Mouse (Mus musculus) left cerebral cortex, adult 11 months (tissue): ENCODE results near the gene Trit1.
"Not testable (repeated sequence)": the region's sequence is repeated elsewhere in the genome, so short reads cannot be mapped to it uniquely, and the experiment has no call there.

Experiments
- DNase-seq: peaks from one replicate; pipeline ENCODE4 v3.0.0; 2022; ENCODE audit warnings: low spot score

Trit1 gene

DNA sequence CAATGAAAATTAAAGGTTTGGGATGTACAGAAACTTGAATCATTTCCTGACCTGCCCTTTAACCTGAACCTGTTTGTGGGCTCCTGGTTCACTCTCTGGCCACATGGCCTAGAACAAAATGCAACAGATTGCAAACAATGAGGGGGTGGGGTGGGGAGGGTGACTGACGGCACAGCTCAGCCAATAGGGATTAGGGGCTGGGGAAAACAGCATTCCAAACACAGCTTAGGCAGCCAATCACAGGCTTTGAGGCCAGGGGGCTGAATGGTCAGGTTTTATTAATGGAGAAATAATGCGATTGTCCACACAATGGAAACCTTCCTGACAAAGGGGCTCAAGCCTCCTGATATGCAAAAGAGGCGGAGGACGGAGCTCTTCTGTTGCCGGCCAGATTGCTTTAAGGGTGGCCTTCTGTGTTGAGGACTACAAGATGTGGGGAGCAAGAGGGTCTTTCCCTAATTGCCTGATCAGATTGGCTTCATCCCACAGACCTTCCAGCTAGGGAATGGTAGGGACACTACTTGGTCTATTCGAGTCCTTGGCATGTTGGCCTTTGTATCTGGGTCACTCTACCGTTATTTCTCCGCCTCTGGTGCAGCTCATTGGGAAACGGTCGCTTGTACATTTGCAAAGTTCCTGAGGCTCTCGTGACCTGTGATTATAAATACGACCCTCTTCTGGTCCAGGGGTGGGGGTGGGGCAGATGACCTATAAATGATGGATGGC lies 17.7 kb upstream of the Trit1 start:
- no peak for DNase-seq

- no peak for DNase-seq
These were observed 17.1 kb upstream of the Trit1 start for GRCm38 (mm10) chr4:122999263-122999691.

DNA sequence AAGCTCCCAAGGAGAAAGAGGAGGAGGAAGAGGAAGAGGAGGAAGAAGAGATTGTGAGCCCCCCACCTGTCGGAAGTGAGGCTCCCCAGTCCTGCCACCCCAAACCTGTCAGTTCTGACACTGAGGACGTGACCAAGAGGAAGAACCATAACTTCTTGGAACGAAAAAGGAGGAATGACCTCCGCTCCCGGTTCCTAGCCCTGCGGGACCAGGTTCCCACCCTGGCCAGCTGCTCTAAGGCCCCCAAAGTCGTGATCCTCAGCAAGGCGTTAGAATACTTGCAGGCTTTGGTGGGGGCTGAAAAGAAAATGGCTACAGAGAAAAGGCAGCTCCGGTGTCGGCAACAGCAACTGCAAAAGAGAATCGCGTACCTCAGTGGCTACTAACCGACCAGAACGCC lies 16.3 kb upstream of the Trit1 start:
- DNase-seq, result no peak

DNA sequence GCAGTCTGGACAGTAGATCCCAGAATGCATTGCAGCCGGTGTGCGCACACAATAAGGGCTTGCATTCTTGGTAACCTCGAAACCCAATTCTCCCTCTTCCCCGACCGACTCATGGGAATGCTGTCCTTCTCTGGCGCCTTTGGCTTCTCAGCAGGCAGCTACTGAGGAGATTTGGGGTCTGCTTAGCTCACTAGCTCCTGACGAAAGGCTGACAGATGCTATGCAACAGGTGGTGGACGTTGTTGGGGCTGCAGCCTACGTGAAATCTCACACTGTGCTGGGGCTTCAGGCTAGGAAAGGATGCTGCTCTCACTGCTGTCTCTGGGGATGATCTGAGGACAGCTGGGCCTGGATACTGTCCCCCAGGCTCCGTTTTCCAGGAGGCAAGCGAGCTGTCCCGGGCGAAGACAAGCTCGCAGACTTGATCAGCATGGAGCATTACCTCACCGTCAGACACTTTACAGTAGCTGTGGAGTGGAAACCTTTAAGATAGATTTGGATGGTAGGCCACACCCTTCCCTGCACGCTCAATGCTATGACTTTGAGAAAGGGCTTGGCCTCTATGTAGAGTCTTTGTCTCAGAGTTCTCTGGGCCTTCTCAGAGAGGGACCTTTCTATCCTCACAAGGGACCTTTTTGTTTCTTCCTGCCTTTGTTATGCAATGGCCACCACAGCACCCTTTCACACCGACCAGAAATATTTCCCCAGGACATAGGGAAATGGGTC lies 15.6 kb upstream of the Trit1 start:
- no peak for DNase-seq

GRCm38 (mm10) chr4:123005054-123005966 lies 11.1 kb upstream of the Trit1 start:
- peak; percentile 76 for DNase-seq

DNA sequence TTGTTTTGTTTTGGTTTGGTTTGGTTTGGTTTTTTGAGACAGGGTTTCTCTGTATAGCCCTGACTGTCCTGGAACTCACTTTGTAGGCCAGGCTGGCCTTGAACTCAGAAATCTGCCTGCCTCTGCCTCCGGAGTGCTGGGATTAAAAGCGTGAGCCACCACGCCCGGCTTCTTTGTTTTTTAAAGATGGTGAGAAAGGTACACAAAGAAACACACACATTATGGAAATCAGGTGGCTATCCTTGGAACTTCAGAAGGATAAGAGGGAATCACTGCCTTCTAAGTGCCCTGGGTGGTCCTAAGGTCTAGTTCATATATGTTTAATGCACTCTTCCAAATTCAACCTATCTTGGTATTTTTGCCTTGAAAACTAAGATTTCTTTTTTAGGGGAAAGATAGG lies 3.9 kb upstream of the Trit1 start:
- DNase-seq, result not testable (repeated sequence)

DNA sequence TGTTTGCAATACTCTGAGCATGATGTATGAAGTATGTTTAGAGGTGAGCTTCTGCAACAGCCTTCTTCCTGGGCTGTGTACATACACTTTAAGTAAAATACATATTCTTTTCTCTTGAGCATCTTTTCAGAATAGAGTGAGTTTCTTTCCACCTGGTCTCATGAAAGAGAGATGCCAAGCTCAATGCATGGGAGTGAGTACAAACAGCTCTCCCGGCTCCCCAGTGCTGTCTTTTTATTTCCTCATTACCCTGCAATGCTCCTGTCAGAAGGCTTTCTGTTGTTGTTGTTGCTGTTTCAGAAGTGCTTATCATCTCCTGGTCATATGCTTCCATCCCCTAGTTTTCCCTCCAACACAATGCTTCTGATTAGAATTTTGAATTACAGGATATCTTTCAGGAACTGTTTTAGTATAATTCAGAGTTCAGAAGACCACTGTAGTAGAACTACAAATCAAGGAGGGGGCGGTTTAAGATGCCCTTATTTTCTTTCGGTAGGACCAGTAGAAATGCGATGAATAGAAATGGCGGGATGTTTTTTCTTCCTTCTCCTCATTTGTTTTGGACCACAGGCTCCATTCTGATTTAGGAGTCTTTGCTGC lies 3.0 kb upstream of the Trit1 start:
- DNase-seq, result no peak

DNA sequence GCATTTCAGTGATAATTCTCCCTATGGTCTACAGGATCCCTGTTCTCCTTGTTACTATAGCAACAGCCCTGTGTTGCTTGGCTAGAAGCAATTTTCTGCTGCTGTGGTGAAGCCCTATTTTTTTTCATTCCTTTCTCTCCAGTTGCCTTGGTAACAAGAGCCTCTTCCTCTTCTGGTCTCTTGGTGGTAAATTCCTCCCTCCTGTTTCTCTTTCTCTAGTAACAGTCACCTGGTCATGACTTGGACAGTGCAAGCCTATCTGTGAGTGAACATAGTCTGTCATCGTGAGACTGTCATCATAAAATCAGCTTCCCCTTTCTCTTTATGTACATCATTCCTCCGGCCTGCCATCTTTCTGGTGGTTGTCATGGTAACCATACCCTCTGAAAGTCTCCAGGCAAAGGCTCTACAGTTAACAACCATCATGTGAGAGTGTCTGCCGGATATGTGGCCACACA lies 2.4 kb upstream of the Trit1 start:
- DNase-seq, result peak; percentile 79

DNA sequence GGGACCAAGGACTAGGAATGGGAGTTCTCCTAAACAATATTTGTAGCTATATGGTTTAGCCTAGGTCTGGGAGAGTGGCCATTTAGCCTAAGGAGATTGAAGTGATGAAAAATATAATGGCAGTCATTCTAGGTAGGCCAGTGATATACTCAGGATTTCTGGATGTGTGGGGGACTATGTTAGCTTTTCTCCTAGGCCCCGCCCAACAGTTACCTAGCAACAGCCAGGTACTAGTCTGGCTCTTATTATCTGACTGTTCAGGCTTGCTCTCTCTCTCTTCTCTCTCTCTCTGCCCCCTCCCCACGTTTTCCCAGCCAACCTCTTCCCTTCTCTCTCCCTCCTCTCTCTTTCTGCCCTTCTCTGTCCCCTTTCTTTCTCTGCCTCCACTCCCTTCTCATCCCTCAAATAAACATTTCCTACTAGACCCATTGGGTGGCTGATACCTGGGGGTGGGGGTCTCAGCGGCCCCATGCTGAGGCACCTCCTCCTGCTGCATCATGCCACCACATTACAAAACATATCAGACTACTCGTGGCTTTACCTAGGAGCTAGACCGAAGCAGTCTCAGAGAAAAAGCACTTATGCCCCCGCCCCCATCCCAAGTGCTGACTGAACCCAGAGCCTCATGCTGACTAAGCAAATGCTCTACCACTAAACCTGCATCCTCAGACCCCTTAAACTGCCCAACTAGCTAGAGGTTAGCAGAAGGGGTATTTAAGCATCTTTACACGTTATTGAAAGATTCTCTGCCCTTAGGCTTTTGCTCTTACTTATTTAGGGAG lies 1.7 kb upstream of the Trit1 start:
- DNase-seq, result no peak

DNA sequence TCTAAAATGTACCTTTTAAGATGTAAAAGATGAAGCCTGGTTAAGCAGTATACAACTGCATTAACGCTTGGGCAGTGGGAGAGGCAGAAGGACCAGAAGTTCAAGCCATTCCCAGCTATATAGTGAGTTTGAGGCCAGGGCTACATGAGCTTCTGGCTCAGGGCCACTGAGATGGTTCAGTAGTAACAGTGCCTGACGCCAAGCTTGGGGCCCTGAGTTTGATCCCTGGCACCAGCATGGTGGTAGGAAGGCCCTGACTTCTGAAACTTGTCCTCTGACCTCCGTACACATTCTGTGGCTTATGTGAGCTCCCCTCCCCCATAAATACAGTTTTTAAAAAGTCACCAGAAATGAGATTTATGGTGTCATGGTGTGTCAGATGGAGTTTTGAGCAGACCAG lies 5.2 kb downstream of the Trit1 start:
- DNase-seq, result no peak

DNA sequence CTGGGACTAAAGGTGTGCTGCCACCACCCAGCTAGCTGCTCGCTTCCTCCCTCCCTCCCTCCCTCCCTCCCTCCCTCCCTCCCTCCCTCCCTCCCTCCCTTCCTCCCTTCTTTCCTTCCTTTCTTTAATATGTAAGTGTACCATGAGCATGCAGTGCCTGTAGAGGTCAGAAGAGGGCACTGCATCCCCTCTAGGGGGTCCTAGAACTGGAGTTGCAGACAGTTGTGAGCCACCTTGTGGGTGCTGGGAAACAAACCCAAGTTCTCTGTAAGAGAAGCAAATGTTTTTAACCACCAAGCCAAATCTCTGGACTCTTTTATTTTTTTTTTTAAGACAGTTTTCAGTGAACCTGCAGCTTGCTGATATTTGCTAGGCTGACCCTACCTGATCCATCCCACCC lies 6.5 kb downstream of the Trit1 start:
- no peak for DNase-seq

- no peak for DNase-seq
These were observed 9.0 kb downstream of the Trit1 start for GRCm38 (mm10) chr4:123025418-123025817.

- DNase-seq, result no peak
These were observed 9.8 kb downstream of the Trit1 start for GRCm38 (mm10) chr4:123026161-123026560.

DNA sequence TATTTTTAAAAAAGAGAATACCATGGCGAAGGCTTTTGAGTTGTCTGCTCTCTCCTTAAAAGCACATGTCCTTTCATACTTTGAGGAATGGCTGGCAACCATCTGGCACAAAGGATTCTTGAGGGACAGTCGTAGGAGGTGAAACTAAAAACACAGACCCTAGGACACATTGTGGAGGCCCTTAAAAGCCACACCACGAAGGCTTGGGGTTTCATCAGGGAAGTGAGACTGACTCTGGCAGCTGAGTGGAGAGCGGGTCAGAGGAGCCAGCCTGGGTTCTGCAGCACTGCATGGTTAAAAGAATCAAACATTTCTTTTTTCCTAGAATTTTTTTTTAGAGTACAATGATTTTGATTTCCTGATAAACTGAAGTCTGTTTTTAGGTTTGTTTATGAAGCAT lies 10.2 kb downstream of the Trit1 start:
- no peak for DNase-seq

DNA sequence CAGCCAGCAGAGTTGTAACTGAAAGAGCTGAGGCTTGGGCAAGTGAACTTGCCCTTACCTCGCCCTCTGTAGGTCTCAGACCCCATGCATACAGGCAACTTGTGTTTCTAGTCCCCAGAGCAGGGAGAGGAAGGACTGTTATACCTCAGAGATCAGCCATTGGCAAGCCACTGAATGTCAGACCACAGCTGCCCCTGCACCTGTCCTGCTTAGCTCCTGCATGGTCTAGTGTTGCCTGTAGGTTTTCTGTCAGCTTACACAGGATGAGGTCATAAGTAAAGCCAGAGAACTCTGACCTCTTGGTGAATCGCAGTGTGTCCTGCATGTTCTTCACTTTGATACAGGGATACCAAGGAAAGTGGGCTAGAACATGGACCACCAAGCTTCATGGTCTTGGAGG lies 18.4 kb downstream of the Trit1 start:
- no peak for DNase-seq

- no peak for DNase-seq
These were observed 19.2 kb downstream of the Trit1 start for GRCm38 (mm10) chr4:123035636-123036035.

DNA sequence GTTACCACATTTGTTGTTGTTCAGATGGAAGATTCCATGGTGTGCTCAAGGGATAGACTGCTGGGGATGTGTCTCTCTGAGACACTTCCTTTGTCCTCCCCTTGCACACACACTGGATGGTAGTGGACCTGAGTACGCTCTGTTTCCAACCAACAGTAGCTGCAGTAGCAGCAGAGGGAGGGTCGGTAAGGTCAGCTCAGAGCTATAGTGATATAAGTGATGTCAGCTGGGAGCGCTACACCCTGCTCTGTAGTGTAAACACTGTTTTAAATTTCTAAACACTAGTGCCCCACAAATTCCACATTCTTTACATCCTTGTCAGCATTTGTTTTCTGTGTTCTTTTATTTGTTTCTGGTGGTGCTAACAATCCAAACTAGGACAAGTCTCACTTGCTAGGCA lies 20.3 kb downstream of the Trit1 start:
- no peak for DNase-seq

DNA sequence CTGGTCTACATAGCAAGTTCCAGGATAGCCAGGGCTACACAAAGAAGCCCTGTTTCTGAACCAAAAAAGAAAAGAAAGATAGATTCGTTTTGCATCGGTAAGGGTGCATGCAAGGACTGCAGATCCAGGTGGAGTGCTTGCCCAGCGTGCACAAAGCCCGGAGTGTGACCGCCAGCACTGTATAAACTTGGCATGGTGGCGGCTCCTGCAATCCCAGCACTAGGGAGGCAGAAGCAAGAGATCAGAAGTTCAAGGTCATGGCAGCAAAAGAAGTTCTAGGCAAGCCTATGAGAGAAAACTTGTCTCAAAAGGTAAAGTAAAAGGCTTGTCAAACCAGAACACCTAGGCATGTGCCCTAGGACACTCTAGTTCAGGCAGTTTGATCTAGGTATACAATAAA lies 24.7 kb downstream of the Trit1 start:
- DNase-seq, result no peak

DNA sequence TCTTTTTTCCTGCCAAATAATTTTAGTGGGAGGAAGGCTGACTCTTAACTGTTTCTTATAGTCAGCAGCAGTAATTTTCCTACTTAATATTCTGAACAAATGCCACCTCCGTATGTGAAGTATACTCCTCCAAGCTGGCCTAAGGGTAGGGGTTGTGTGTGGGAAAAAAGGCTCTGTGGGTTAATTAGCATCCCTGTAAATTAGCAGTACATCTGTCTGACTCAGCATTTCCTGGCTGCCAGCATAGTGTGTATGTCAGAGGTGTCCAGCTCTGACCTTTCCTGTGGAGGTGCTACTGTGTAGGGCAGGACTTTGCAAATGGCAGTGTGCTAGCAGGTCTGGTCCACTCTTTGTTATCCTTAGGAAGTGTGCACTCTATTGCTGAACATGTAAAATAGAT lies 27.5 kb downstream of the Trit1 start:
- no peak for DNase-seq

DNA sequence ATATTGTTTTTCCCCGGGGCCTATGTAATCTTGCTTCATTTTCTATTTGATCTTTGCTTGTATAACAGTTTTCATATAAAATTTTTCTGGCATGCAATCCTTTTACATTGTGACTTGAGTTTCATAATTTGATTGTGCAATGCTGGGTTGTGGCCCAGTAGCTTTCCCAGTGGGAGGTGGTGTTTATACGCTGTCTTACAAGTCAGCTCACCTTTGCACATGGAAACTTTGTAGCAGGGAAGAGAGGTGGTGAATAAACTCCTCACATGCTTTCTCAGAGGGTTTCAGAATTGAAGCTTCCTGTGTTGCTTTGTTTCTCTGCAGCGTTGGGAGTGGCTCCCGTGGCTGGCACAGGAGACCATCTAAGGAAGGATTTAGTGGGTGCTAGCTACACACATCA lies 28.4 kb downstream of the Trit1 start:
- no peak for DNase-seq

- DNase-seq, result no peak
These were observed 29.9 kb downstream of the Trit1 start for GRCm38 (mm10) chr4:123046300-123046699.
